ENCODE assay signal across 16 mouse cellular contexts in the genomic region with DNA sequence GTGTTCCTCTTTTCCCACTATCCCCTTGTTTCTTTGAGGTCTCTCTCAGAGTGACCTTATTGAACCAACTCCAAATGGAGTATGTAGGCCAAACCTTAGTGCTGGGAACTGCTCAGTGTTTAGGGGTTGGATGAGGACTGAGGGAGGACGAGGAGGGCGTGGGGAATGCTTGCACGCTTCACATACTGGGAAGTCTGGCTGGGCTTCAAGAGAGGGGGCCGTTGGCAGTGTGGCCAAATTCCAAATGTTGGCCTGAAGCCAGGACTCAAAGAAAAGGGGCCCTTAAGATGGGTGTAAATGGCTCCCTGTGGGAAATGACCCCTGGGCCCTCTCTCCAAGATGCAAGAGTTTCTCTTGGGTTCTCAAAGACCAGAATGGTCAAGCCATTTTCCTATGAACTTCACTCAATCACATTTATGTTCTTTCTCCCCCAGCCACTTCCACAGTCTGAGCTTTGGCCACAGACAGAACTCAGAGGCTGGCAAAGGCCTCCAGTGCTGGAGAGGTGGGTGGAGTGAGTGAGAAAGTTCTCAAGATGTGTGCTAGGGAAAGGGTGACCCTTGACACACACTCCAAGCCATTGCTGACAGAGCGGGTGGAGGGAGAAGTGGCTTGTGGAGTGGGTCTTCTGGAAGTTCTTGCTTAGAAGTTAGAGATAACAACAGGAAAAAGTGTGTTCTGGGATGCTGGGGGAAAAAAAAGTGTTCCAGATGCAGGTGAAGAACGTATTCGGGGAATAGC. TPM values are rescaled to one million over a fixed set of nuclear protein-coding genes. Genes with fewer than 3 reads are reported as not detected.
DNase-seq lines count a peak whose midpoint lies in the region; ATAC-seq and TF ChIP-seq lines count a peak whose summit lies in the region.
"Had no signal": no experiment of that assay in that cellular context is flagged by ENCODE, and none has a peak within 500 bp of the region (broad histone marks: within the 10 kb centered on the region; RNA-seq: fewer than 3 reads in every experiment).

No protein-coding gene starts in this region.

- H3K27me3 ChIP-seq in heart, embryonic 15.5 days: peaks cover 26% of the 10 kb centered on the region
- peaks cover 33% of the 10 kb centered on the region for H3K27me3 ChIP-seq in midbrain, embryonic 14.5 days (ENCODE audit: control insufficient read depth, insufficient read depth, low read length)
- peaks cover 62% of the 10 kb centered on the region for H3K27me3 ChIP-seq in midbrain, embryonic 10.5 days (ENCODE audit: low read depth, poor library complexity, severe bottlenecking)
- no peaks in the 10 kb centered on the region for H3K27me3 ChIP-seq in hindbrain, postnatal 0 days (ENCODE audit: insufficient read depth, low read length)

- TF ChIP-seq CTCF in hindbrain, postnatal 0 days (IDR thresholded peaks at IDR 0.05; ENCODE audit: low read depth): no peak

- H3K27ac ChIP-seq in heart, embryonic 15.5 days: peak overlapping the region; percentile 37
- H3K27ac ChIP-seq in midbrain, embryonic 14.5 days (replicated peaks; ENCODE audit: low read depth, low read length): no peak overlapping the region
- H3K27ac ChIP-seq in midbrain, embryonic 10.5 days (replicated peaks): no peak overlapping the region
- H3K27ac ChIP-seq in hindbrain, postnatal 0 days: no peak overlapping the region
- H3K27ac ChIP-seq: embryonic facial prominence, embryonic 15.5 days; heart, embryonic 13.5 days; liver, embryonic 14.5 days; midbrain, embryonic 12.5 days had no signal

- H3K4me2 ChIP-seq in heart, embryonic 15.5 days: no peak overlapping the region
- H3K4me2 ChIP-seq in midbrain, embryonic 14.5 days (ENCODE audit: low read length): no peak overlapping the region
- H3K4me2 ChIP-seq in hindbrain, postnatal 0 days (ENCODE audit: low read depth, low read length): no peak overlapping the region
- H3K4me2 ChIP-seq: embryonic facial prominence, embryonic 15.5 days; heart, embryonic 13.5 days; midbrain, embryonic 12.5 days had no signal

- H3K36me3 ChIP-seq in heart, embryonic 15.5 days: no peaks in the 10 kb centered on the region
- no peaks in the 10 kb centered on the region for H3K36me3 ChIP-seq in midbrain, embryonic 14.5 days (ENCODE audit: control insufficient read depth, insufficient read depth, low read length)
- H3K36me3 ChIP-seq in midbrain, embryonic 10.5 days: no peaks in the 10 kb centered on the region
- no peaks in the 10 kb centered on the region for H3K36me3 ChIP-seq in hindbrain, postnatal 0 days (ENCODE audit: insufficient read depth, low read length)
- H3K36me3 ChIP-seq: embryonic facial prominence, embryonic 15.5 days; heart, embryonic 13.5 days; midbrain, embryonic 12.5 days had no signal

- peaks cover 43% of the 10 kb centered on the region for H3K4me1 ChIP-seq in heart, embryonic 15.5 days (replicated peaks)
- peaks cover 7% of the 10 kb centered on the region for H3K4me1 ChIP-seq in midbrain, embryonic 14.5 days (ENCODE audit: control insufficient read depth, insufficient read depth, low read length)
- peaks cover 17% of the 10 kb centered on the region for H3K4me1 ChIP-seq in midbrain, embryonic 10.5 days
- 0 out of 2 replicates have a peak, but pooled peaks cover 4% of the 10 kb centered on the region for H3K4me1 ChIP-seq in hindbrain, postnatal 0 days (ENCODE audit: insufficient read depth, low read length)

- WGBS in heart, embryonic 15.5 days: 51% methylated on average over 7 of the region's 7 CpGs
- WGBS in midbrain, embryonic 14.5 days: 67% methylated on average over 7 of the region's 7 CpGs
- WGBS in midbrain, embryonic 10.5 days: 79% methylated on average over 7 of the region's 7 CpGs
- WGBS in hindbrain, postnatal 0 days: 46% methylated on average over 7 of the region's 7 CpGs

- H3K9me3 ChIP-seq in heart, embryonic 15.5 days (replicated peaks): no peaks in the 10 kb centered on the region
- H3K9me3 ChIP-seq in midbrain, embryonic 14.5 days (ENCODE audit: control insufficient read depth, low read length): no peaks in the 10 kb centered on the region
- no peaks in the 10 kb centered on the region for H3K9me3 ChIP-seq in midbrain, embryonic 10.5 days (replicated peaks)
- no peaks in the 10 kb centered on the region for H3K9me3 ChIP-seq in hindbrain, postnatal 0 days (ENCODE audit: low read length)
- H3K9me3 ChIP-seq: embryonic facial prominence, embryonic 15.5 days; heart, embryonic 13.5 days; midbrain, embryonic 12.5 days had no signal

- peak; percentile 51; the same call in 1 of the 2 replicates for ATAC-seq in heart, embryonic 15.5 days (replicated peaks; ENCODE audit: insufficient number of reproducible peaks, insufficient read depth, low FRiP score, low read depth)
- ATAC-seq in midbrain, embryonic 14.5 days (ENCODE audit: low FRiP score, low TSS enrichment): peak; percentile 22; the same call in 1 of the 2 replicates
- ATAC-seq in hindbrain, postnatal 0 days: peak; percentile 37; the same call in 1 of the 2 replicates

- intact Hi-C loops in heart, postnatal 36 days (cut with DNase I): no loop called here

- no peak overlapping the region for H3K9ac ChIP-seq in heart, embryonic 15.5 days
- no peak overlapping the region for H3K9ac ChIP-seq in midbrain, embryonic 14.5 days (replicated peaks; ENCODE audit: low read length)
- H3K9ac ChIP-seq in hindbrain, postnatal 0 days (replicated peaks; ENCODE audit: low read length): no peak overlapping the region
- H3K9ac ChIP-seq: embryonic facial prominence, embryonic 15.5 days; heart, embryonic 13.5 days; liver, embryonic 14.5 days; midbrain, embryonic 12.5 days had no signal

- no peak overlapping the region for H3K4me3 ChIP-seq in heart, embryonic 15.5 days
- H3K4me3 ChIP-seq in midbrain, embryonic 14.5 days (replicated peaks; ENCODE audit: low read depth, low read length): no peak overlapping the region
- H3K4me3 ChIP-seq in midbrain, embryonic 10.5 days: no peak overlapping the region
- H3K4me3 ChIP-seq in hindbrain, postnatal 0 days (ENCODE audit: low read length): no peak overlapping the region
- H3K4me3 ChIP-seq: embryonic facial prominence, embryonic 15.5 days; heart, embryonic 13.5 days; midbrain, embryonic 12.5 days had no signal

- DNase-seq in heart, postnatal 36 days: no peak
- peak; percentile 37 for DNase-seq in midbrain, embryonic 14.5 days
- DNase-seq in midbrain, embryonic 10.5 days (ENCODE audit: low spot score): no peak
- DNase-seq in hindbrain, postnatal 0 days (ENCODE audit: low spot score): peak; percentile 46
- peak; percentile 71 for DNase-seq in lung, postnatal 10 days
- no peak for DNase-seq in frontal cortex, postnatal 14 days (ENCODE audit: low spot score in 2 of 2)
- DNase-seq: cerebellum, postnatal 14 days; kidney, adult 18-20 months had no signal

RNA-seq across cellular contexts. Expression of gene Itga7, which starts 3.8 kb away (rescaled TPM):
- 7.0 and 8.1 TPM in 2 replicates for polyA plus RNA-seq in heart, embryonic 15.5 days (2015; fragmentation: Nextera tagmentation; extraction: Ambion mirVana)
- 100 to 1,000 TPM; 160 to 167 TPM for total RNA-seq in heart, postnatal 36 days (2021)
- polyA plus RNA-seq in midbrain, embryonic 14.5 days (2014; fragmentation: Nextera tagmentation; extraction: Ambion mirVana): 3.4 and 4.9 TPM in 2 replicates
- polyA plus RNA-seq in midbrain, embryonic 10.5 days (2016; fragmentation: Nextera tagmentation; extraction: Ambion mirVana): 1.7 and 1.9 TPM in 2 replicates
- 29.0 and 30.6 TPM in 2 replicates for total RNA-seq in hindbrain, postnatal 0 days (2014; rRNA removed)
- 15.1 and 16.9 TPM in 2 replicates for polyA plus RNA-seq in hindbrain, postnatal 0 days (2015; fragmentation: Nextera tagmentation; extraction: Ambion mirVana)

RNA-seq across cellular contexts. Expression of gene Bloc1s1, which starts 6.0 kb away (rescaled TPM):
- polyA plus RNA-seq in heart, embryonic 15.5 days (2015; fragmentation: Nextera tagmentation; extraction: Ambion mirVana): 208 and 212 TPM in 2 replicates
- total RNA-seq in heart, postnatal 36 days (2021): 100 to 1,000 TPM; 184 to 206 TPM
- polyA plus RNA-seq in midbrain, embryonic 14.5 days (2014; fragmentation: Nextera tagmentation; extraction: Ambion mirVana): 249 and 282 TPM in 2 replicates
- polyA plus RNA-seq in midbrain, embryonic 10.5 days (2016; fragmentation: Nextera tagmentation; extraction: Ambion mirVana): 216 and 236 TPM in 2 replicates
- 70.9 and 97.6 TPM in 2 replicates for total RNA-seq in hindbrain, postnatal 0 days (2014; rRNA removed)
- 292 and 298 TPM in 2 replicates for polyA plus RNA-seq in hindbrain, postnatal 0 days (2015; fragmentation: Nextera tagmentation; extraction: Ambion mirVana)

RNA-seq across cellular contexts. Expression of gene Rdh5, which starts 7.1 kb away (rescaled TPM):
- 10.5 and 11.8 TPM in 2 replicates for polyA plus RNA-seq in heart, embryonic 15.5 days (2015; fragmentation: Nextera tagmentation; extraction: Ambion mirVana)
- total RNA-seq in heart, postnatal 36 days (2021): 1 to 10 TPM; 6.4 to 7.5 TPM
- 11.6 and 15.2 TPM in 2 replicates for polyA plus RNA-seq in midbrain, embryonic 14.5 days (2014; fragmentation: Nextera tagmentation; extraction: Ambion mirVana)
- polyA plus RNA-seq in midbrain, embryonic 10.5 days (2016; fragmentation: Nextera tagmentation; extraction: Ambion mirVana): 13.3 and 14.9 TPM in 2 replicates
- total RNA-seq in hindbrain, postnatal 0 days (2014; rRNA removed): 22.6 and 24.8 TPM in 2 replicates
- polyA plus RNA-seq in hindbrain, postnatal 0 days (2015; fragmentation: Nextera tagmentation; extraction: Ambion mirVana): 21.0 and 29.2 TPM in 2 replicates

RNA-seq across cellular contexts. Expression of gene Cd63, which starts 29.0 kb away (rescaled TPM):
- 420 and 427 TPM in 2 replicates for polyA plus RNA-seq in heart, embryonic 15.5 days (2015; fragmentation: Nextera tagmentation; extraction: Ambion mirVana)
- total RNA-seq in heart, postnatal 36 days (2021): 100 to 1,000 TPM; 117 to 143 TPM
- 120 and 138 TPM in 2 replicates for polyA plus RNA-seq in midbrain, embryonic 14.5 days (2014; fragmentation: Nextera tagmentation; extraction: Ambion mirVana)
- 195 and 196 TPM in 2 replicates for polyA plus RNA-seq in midbrain, embryonic 10.5 days (2016; fragmentation: Nextera tagmentation; extraction: Ambion mirVana)
- total RNA-seq in hindbrain, postnatal 0 days (2014; rRNA removed): 35.2 and 40.9 TPM in 2 replicates
- polyA plus RNA-seq in hindbrain, postnatal 0 days (2015; fragmentation: Nextera tagmentation; extraction: Ambion mirVana): 417 and 436 TPM in 2 replicates
- total RNA-seq: CH12.LX had no signal

RNA-seq across cellular contexts. Expression of gene Mettl7b, which starts 31.0 kb away (rescaled TPM):
- polyA plus RNA-seq in heart, embryonic 15.5 days (2015; fragmentation: Nextera tagmentation; extraction: Ambion mirVana): 0.11 TPM in 1 of 2 replicates, not detected in the other
- total RNA-seq in heart, postnatal 36 days (2021): not detected
- polyA plus RNA-seq in midbrain, embryonic 14.5 days (2014; fragmentation: Nextera tagmentation; extraction: Ambion mirVana): not detected in 2 replicates
- not detected in 2 replicates for polyA plus RNA-seq in midbrain, embryonic 10.5 days (2016; fragmentation: Nextera tagmentation; extraction: Ambion mirVana)
- total RNA-seq in hindbrain, postnatal 0 days (2014; rRNA removed): not detected in 2 replicates
- not detected in 2 replicates for polyA plus RNA-seq in hindbrain, postnatal 0 days (2015; fragmentation: Nextera tagmentation; extraction: Ambion mirVana)
- total RNA-seq: CH12.LX; layer of hippocampus, adult 8-10 months; left cerebral cortex, postnatal 36 days had no signal
- polyA plus RNA-seq: heart, embryonic 13.5 days; liver, embryonic 14.5 days; midbrain, embryonic 12.5 days had no signal

Comparison
In these comparisons a context has a peak if more than half of its experiments do, and no peak if none do; other contexts are left out.
1. DNase-seq: peak in midbrain, embryonic 14.5 days (single experiment), hindbrain, postnatal 0 days (single experiment) and lung, postnatal 10 days (single experiment); none in heart, postnatal 36 days (0 of 2), midbrain, embryonic 10.5 days (single experiment) and frontal cortex, postnatal 14 days (0 of 2).
2. Peak in every context shown above with its lines, with median percentiles within 50 percentile points of each other: ATAC-seq.